Mouse (Mus musculus): ENCODE measurements around the gene Sumo1. TPM values are rescaled to one million over a fixed set of nuclear protein-coding genes. Genes with fewer than 3 reads are reported as not detected.

Gene Sumo1
- total and polyA plus RNA-seq, 3 experiments: 122 to 505 (median 296) TPM

DNA sequence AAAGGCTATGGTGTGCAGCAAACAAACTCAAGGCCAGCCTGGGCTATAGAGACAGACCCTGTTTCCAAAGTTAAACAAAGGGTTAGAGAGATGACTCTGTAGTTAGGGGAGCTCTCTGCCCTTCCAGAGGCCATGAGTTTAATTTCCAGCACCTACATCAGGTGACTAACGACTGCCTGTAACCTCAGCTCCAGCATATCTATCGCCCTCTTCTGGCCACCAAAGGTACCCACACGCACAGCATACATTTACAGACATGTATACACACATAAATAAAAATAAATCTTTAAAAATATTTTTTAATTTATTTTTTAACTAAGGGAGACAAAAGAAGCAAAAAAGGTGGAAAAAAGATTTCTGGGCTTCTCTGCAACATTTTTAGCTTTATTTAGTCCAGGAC, 59.7 kb downstream of the Sumo1 start:
- in situ Hi-C loops (cut with MboI; ENCODE audit: low pct_ligation_motif_present, low pct_unique_long_range_greater_than_20kb, low sequenced_read_pairs) (loop anchor here (25.0 kb wide), 1 partner anchor 299 kb away; no protein-coding TSS in a partner anchor), dilution Hi-C loops (cut with MboI; ENCODE audit: extremely low pct_ligation_motif_present, extremely low pct_unique_long_range_greater_than_20kb, low sequenced_read_pairs) (no loop called here)
- H3K36me3 ChIP-seq (replicated peaks in 1 of 2; ENCODE audit: control insufficient read depth in 1 of 2, insufficient read depth in 1 of 2, low read length in 1 of 2): peaks cover 0 to 2% of the 10 kb centered on the region in 2 experiments
- no peaks in the 10 kb centered on the region for H3K9me3 ChIP-seq (replicated peaks; ENCODE audit: low read length)
- H3K4me1 ChIP-seq (ENCODE audit: control insufficient read depth in 1 of 2, insufficient read depth in 2 of 2): peaks cover 13 to 51% of the 10 kb centered on the region in 2 experiments
- H3K4me3 ChIP-seq (replicated peaks in 1 of 3; ENCODE audit: low read depth in 2 of 3, low read length in 2 of 3, poor library complexity in 1 of 3): no peak overlapping the region
- H3K9ac ChIP-seq (ENCODE audit: insufficient read depth, low read depth): no peak overlapping the region
- no peak overlapping the region for H3K4me2 ChIP-seq (ENCODE audit: insufficient read depth, low read depth, poor library complexity, severe bottlenecking)
- H3K27me3 ChIP-seq (replicated peaks): no peaks in the 10 kb centered on the region
- no peak for DNase-seq (ENCODE audit: extremely low read depth)
- H3K27ac ChIP-seq (ENCODE audit: insufficient read depth, low read depth): no peak overlapping the region
- H3K79me2 ChIP-seq (replicated peaks; ENCODE audit: control insufficient read depth, extremely low read depth, insufficient read depth, poor library complexity, severe bottlenecking): no peaks in the 10 kb centered on the region
- TF ChIP-seq CTCF (conservative IDR thresholded peaks at IDR 0.05 in 1 of 2, IDR thresholded peaks at IDR 0.05 in 1 of 2; ENCODE audit: low read depth in 2 of 2, low read length in 2 of 2) (peak in 1 of 2 experiments; percentile 33; a peak in 2 of 4 replicates), USF2 (conservative IDR thresholded peaks at IDR 0.05; ENCODE audit: low read depth, low read length) (no peak)

DNA sequence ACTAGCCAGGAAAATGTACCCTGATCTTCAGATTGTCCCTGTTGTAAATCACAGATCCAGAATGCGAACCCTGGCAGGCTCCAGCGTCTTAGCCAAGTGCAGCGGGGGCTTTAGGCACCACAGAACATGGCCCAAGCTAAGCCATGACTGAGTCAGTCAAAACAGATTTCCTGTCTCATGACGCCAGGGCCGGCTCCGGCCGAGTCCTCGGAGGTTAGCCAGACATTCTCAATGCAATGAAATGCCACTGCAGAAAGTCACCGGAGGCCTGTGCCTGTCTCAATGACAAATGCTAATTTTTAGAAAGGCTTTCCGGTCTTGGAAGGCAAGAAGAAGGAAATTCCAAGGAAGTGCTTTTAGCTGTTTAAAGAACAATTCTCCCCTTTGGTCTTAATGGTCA, 60.7 kb downstream of the Sumo1 start:
- no peaks in the 10 kb centered on the region for H3K36me3 ChIP-seq (replicated peaks in 1 of 2; ENCODE audit: control insufficient read depth in 1 of 2, insufficient read depth in 1 of 2, low read length in 1 of 2)
- H3K9ac ChIP-seq (ENCODE audit: insufficient read depth, low read depth): no peak overlapping the region
- DNase-seq (ENCODE audit: extremely low read depth): no peak
- H3K27ac ChIP-seq (ENCODE audit: insufficient read depth, low read depth): no peak overlapping the region
- no peak overlapping the region for H3K4me3 ChIP-seq (replicated peaks in 1 of 3; ENCODE audit: low read depth in 2 of 3, low read length in 2 of 3, poor library complexity in 1 of 3)
- H3K79me2 ChIP-seq (replicated peaks; ENCODE audit: control insufficient read depth, extremely low read depth, insufficient read depth, poor library complexity, severe bottlenecking): no peaks in the 10 kb centered on the region
- no peaks in the 10 kb centered on the region for H3K9me3 ChIP-seq (replicated peaks; ENCODE audit: low read length)
- in situ Hi-C loops (cut with MboI; ENCODE audit: low pct_ligation_motif_present, low pct_unique_long_range_greater_than_20kb, low sequenced_read_pairs): loop anchor here (5.0 to 25.0 kb wide), 3 partner anchors 43 to 298 kb away; no protein-coding TSS in a partner anchor
- dilution Hi-C loops (cut with MboI; ENCODE audit: extremely low pct_ligation_motif_present, extremely low pct_unique_long_range_greater_than_20kb, low sequenced_read_pairs): no loop called here
- no peak for TF ChIP-seq IRF4 (IDR thresholded peaks at IDR 0.05; ENCODE audit: low read depth, low read length)
- TF ChIP-seq MAX (IDR thresholded peaks at IDR 0.05; ENCODE audit: low read length): 0 out of 2 replicates have a peak, but pooled peaks have one; percentile 0
- TF ChIP-seq TCF12 (IDR thresholded peaks at IDR 0.05; ENCODE audit: low read depth, low read length): 0 out of 2 replicates have a peak, but pooled peaks have one; percentile 2
- H3K4me2 ChIP-seq (ENCODE audit: insufficient read depth, low read depth, poor library complexity, severe bottlenecking): no peak overlapping the region
- H3K27me3 ChIP-seq (replicated peaks): no peaks in the 10 kb centered on the region
- H3K4me1 ChIP-seq (ENCODE audit: control insufficient read depth in 1 of 2, insufficient read depth in 2 of 2): peaks cover 11 to 44% of the 10 kb centered on the region in 2 experiments

DNA sequence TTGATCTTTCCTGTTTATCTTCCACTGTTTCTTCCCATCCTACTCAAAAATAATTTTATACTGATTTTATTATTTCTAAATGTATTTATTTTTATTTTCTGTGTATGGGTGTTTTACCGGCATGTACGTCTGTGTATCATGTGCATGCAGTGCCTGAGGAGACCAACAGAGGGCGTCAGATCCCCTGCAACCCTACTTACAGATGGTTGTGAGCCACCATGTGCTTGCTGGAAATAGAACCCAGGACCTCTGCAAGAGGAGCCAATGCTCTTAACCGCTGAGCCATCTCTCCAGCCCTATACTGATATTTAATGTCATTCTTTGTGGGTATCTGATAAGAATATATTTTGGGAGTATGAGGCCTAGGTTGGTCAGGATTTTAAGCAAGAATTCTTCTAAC, 61.2 kb downstream of the Sumo1 start:
- Histone ChIP-seq H3K9me3 (replicated peaks; ENCODE audit: low read length) (no peaks in the 10 kb centered on the region), H3K27ac (ENCODE audit: insufficient read depth, low read depth) (peak overlapping the region; percentile 98; the same call in 1 of the 2 replicates), H3K27me3 (replicated peaks) (no peaks in the 10 kb centered on the region), H3K4me2 (ENCODE audit: insufficient read depth, low read depth, poor library complexity, severe bottlenecking) (peak overlapping the region; percentile 24; the same call in 1 of the 2 replicates), H3K36me3 (replicated peaks in 1 of 2; ENCODE audit: control insufficient read depth in 1 of 2, insufficient read depth in 1 of 2, low read length in 1 of 2) (no peaks in the 10 kb centered on the region), H3K79me2 (replicated peaks; ENCODE audit: control insufficient read depth, extremely low read depth, insufficient read depth, poor library complexity, severe bottlenecking) (no peaks in the 10 kb centered on the region), H3K4me3 (replicated peaks in 1 of 3; ENCODE audit: low read depth in 2 of 3, low read length in 2 of 3, poor library complexity in 1 of 3) (no peak overlapping the region), H3K4me1 (ENCODE audit: control insufficient read depth in 1 of 2, insufficient read depth in 2 of 2) (peaks cover 10 to 40% of the 10 kb centered on the region in 2 experiments), H3K9ac (ENCODE audit: insufficient read depth, low read depth) (0 out of 2 replicates have a peak overlapping the region, but pooled peaks have one; percentile 41)
- no peak for TF ChIP-seq ZC3H11A (IDR thresholded peaks at IDR 0.05; ENCODE audit: low read depth, low read length)
- TF ChIP-seq GABPA (IDR thresholded peaks at IDR 0.05; ENCODE audit: insufficient replicate concordance, low read depth, low read length): no peak
- no peak for TF ChIP-seq MXI1 (IDR thresholded peaks at IDR 0.05; ENCODE audit: low read depth, low read length)
- peak; percentile 95 for TF ChIP-seq MYC (IDR thresholded peaks at IDR 0.05; ENCODE audit: low read depth, low read length)
- 0 out of 2 replicates have a peak, but pooled peaks have one; percentile 25 for TF ChIP-seq TBP (conservative IDR thresholded peaks at IDR 0.05; ENCODE audit: low read depth, low read length)
- TF ChIP-seq MAZ (IDR thresholded peaks at IDR 0.05; ENCODE audit: low read depth, low read length): no peak
- no peak for TF ChIP-seq CHD1 (IDR thresholded peaks at IDR 0.05; ENCODE audit: low read depth, low read length)
- TF ChIP-seq ELF1 (IDR thresholded peaks at IDR 0.05; ENCODE audit: low read depth, low read length): no peak
- no peak for TF ChIP-seq E2F4 (IDR thresholded peaks at IDR 0.05; ENCODE audit: insufficient replicate concordance, low read depth, low read length)
- TF ChIP-seq UBTF (IDR thresholded peaks at IDR 0.05; ENCODE audit: low read depth, low read length): no peak
- TF ChIP-seq RCOR1 (conservative IDR thresholded peaks at IDR 0.05; ENCODE audit: low read depth, low read length): no peak
- TF ChIP-seq ZNF384 (IDR thresholded peaks at IDR 0.05; ENCODE audit: low read depth, low read length): no peak
- TF ChIP-seq ZKSCAN1 (IDR thresholded peaks at IDR 0.05; ENCODE audit: borderline replicate concordance, low read depth, low read length): no peak
- TF ChIP-seq CHD2 (IDR thresholded peaks at IDR 0.05; ENCODE audit: low read length): no peak
- TF ChIP-seq TCF12 (IDR thresholded peaks at IDR 0.05; ENCODE audit: low read depth, low read length): 0 out of 2 replicates have a peak, but pooled peaks have one; percentile 19
- TF ChIP-seq MAX (IDR thresholded peaks at IDR 0.05; ENCODE audit: low read length): peak; percentile 80; the same call in 1 of the 2 replicates
- peak; percentile 32 for TF ChIP-seq SMC3 (IDR thresholded peaks at IDR 0.05; ENCODE audit: low read depth, low read length)
- peak; percentile 73 to 80; a peak in 3 of 4 replicates for TF ChIP-seq CTCF (conservative IDR thresholded peaks at IDR 0.05 in 1 of 2, IDR thresholded peaks at IDR 0.05 in 1 of 2; ENCODE audit: low read depth in 2 of 2, low read length in 2 of 2)
- peak; percentile 20 for TF ChIP-seq RAD21 (IDR thresholded peaks at IDR 0.05; ENCODE audit: low read depth, low read length)
- dilution Hi-C loops (cut with MboI; ENCODE audit: extremely low pct_ligation_motif_present, extremely low pct_unique_long_range_greater_than_20kb, low sequenced_read_pairs): no loop called here
- peak; percentile 74 for DNase-seq (ENCODE audit: extremely low read depth)
- in situ Hi-C loops (cut with MboI; ENCODE audit: low pct_ligation_motif_present, low pct_unique_long_range_greater_than_20kb, low sequenced_read_pairs): loop anchor here (5.0 to 25.0 kb wide), 3 partner anchors 42 to 297 kb away; no protein-coding TSS in a partner anchor
